Mouse (Mus musculus) C2C12 (cell line): ENCODE results near the gene Faim.

Source experiments
- CTCF ChIP-seq: IDR thresholded peaks from one replicate; pipeline ENCODE4 v1.5.1; 2011; ENCODE audit not compliant: control insufficient read depth, insufficient read depth, insufficient read length
- MAX ChIP-seq: IDR thresholded peaks from one replicate; pipeline ENCODE4 v1.6.1; 2011; ENCODE audit warnings: mild to moderate bottlenecking, control low read depth
- MYOD1 ChIP-seq: IDR thresholded peaks from one replicate; pipeline ENCODE4 v1.6.1; 2011; ENCODE audit warnings: low read depth; ENCODE audit not compliant: control insufficient read depth, insufficient read length
- MYOG ChIP-seq: IDR thresholded peaks from one replicate; pipeline ENCODE4 v1.6.1; 2011; ENCODE audit not compliant: control insufficient read depth, insufficient read length; ENCODE audit errors: extremely low read depth
- USF1 ChIP-seq: IDR thresholded peaks from one replicate; pipeline ENCODE4 v1.6.1; 2011; ENCODE audit warnings: low read depth, mild to moderate bottlenecking, control low read depth, moderate library complexity

GRCm38 (mm10) chr9:98954391-98955102, 31.6 kb upstream of the Faim start:
- TF ChIP-seq CTCF (no peak), USF1 (no peak), MAX (no peak), MYOD1 (no peak), MYOG (no peak)
